Mouse (Mus musculus): ENCODE data around the gene Gm28230. TPM values are rescaled to one million over a fixed set of nuclear protein-coding genes. Genes with fewer than 3 reads are reported as not detected.

Gm28230 gene
- polyA plus RNA-seq, 1 experiment from 2014 or later = 3.9 TPM

- peaks cover 59% of the 10 kb centered on the region for H3K4me1 ChIP-seq (ENCODE audit: control insufficient read depth, insufficient read depth, low read length)
- no peaks in the 10 kb centered on the region for H3K9me3 ChIP-seq (ENCODE audit: control insufficient read depth, low read length)
- no peaks in the 10 kb centered on the region for H3K27me3 ChIP-seq (ENCODE audit: control insufficient read depth, insufficient read depth, low read length)
- H3K27ac ChIP-seq (ENCODE audit: low read depth, low read length) = peak overlapping the region; percentile 93
- peak overlapping the region; percentile 81 for H3K4me2 ChIP-seq (ENCODE audit: low read depth)
- DNase-seq (ENCODE audit: low spot score) (no peak), ATAC-seq (ENCODE audit: insufficient read depth, low FRiP score, low TSS enrichment) (no peak)
- H3K4me3 ChIP-seq (ENCODE audit: low read depth, low read length) = peak overlapping the region; percentile 63; the same call in 1 of the 2 replicates
- H3K36me3 ChIP-seq (ENCODE audit: control insufficient read depth, insufficient read depth, low read length) = no peaks in the 10 kb centered on the region
- peak overlapping the region; percentile 78 for H3K9ac ChIP-seq (ENCODE audit: low read length)
- WGBS = 41% methylated on average over 5 of the region's 5 CpGs
Measured at GRCm38 (mm10) chr2:74750731-74751250, 24.3 kb downstream of the Gm28230 start.

- H3K4me3 ChIP-seq (ENCODE audit: low read depth, low read length) = no peak overlapping the region
- DNase-seq (ENCODE audit: low spot score) (no peak), ATAC-seq (ENCODE audit: insufficient read depth, low FRiP score, low TSS enrichment) (no peak)
- peak overlapping the region; percentile 97 for H3K27ac ChIP-seq (ENCODE audit: low read depth, low read length)
- H3K9ac ChIP-seq (ENCODE audit: low read length) = peak overlapping the region; percentile 82
- 78% methylated on average over 1 of the region's 1 CpGs for WGBS
- no peaks in the 10 kb centered on the region for H3K27me3 ChIP-seq (ENCODE audit: control insufficient read depth, insufficient read depth, low read length)
- H3K36me3 ChIP-seq (ENCODE audit: control insufficient read depth, insufficient read depth, low read length) = no peaks in the 10 kb centered on the region
- peak overlapping the region; percentile 51 for H3K4me2 ChIP-seq (ENCODE audit: low read depth)
- no peaks in the 10 kb centered on the region for H3K9me3 ChIP-seq (ENCODE audit: control insufficient read depth, low read length)
- peaks cover 48% of the 10 kb centered on the region for H3K4me1 ChIP-seq (ENCODE audit: control insufficient read depth, insufficient read depth, low read length)
Measured at GRCm38 (mm10) chr2:74751861-74752260, 25.3 kb downstream of the Gm28230 start.

GRCm38 (mm10) chr2:74752431-74753174 lies 26.1 kb downstream of the Gm28230 start:
- Histone ChIP-seq H3K4me1 (ENCODE audit: control insufficient read depth, insufficient read depth, low read length) (peaks cover 41% of the 10 kb centered on the region), H3K4me2 (ENCODE audit: low read depth) (peak overlapping the region; percentile 51), H3K27me3 (ENCODE audit: control insufficient read depth, insufficient read depth, low read length) (no peaks in the 10 kb centered on the region), H3K27ac (ENCODE audit: low read depth, low read length) (peak overlapping the region; percentile 97), H3K9ac (ENCODE audit: low read length) (peak overlapping the region; percentile 82), H3K9me3 (ENCODE audit: control insufficient read depth, low read length) (no peaks in the 10 kb centered on the region), H3K36me3 (ENCODE audit: control insufficient read depth, insufficient read depth, low read length) (no peaks in the 10 kb centered on the region), H3K4me3 (ENCODE audit: low read depth, low read length) (peak overlapping the region; percentile 34)
- DNase-seq (ENCODE audit: low spot score) (peak; percentile 83), ATAC-seq (ENCODE audit: insufficient read depth, low FRiP score, low TSS enrichment) (peak; percentile 45)
- under 1% methylated on average over 45 of the region's 45 CpGs for WGBS

GRCm38 (mm10) chr2:74753175-74753523 lies 26.6 kb downstream of the Gm28230 start:
- H3K9me3 ChIP-seq (ENCODE audit: control insufficient read depth, low read length) = no peaks in the 10 kb centered on the region
- no peaks in the 10 kb centered on the region for H3K27me3 ChIP-seq (ENCODE audit: control insufficient read depth, insufficient read depth, low read length)
- H3K9ac ChIP-seq (ENCODE audit: low read length) = peak overlapping the region; percentile 82
- peak overlapping the region; percentile 34 for H3K4me3 ChIP-seq (ENCODE audit: low read depth, low read length)
- H3K4me2 ChIP-seq (ENCODE audit: low read depth) = peak overlapping the region; percentile 51
- 0% methylated on average over 22 of the region's 25 CpGs for WGBS
- peak overlapping the region; percentile 97 for H3K27ac ChIP-seq (ENCODE audit: low read depth, low read length)
- H3K4me1 ChIP-seq (ENCODE audit: control insufficient read depth, insufficient read depth, low read length) = peaks cover 41% of the 10 kb centered on the region
- DNase-seq (ENCODE audit: low spot score) (no peak), ATAC-seq (ENCODE audit: insufficient read depth, low FRiP score, low TSS enrichment) (peak; percentile 50; the same call in 1 of the 2 replicates)
- no peaks in the 10 kb centered on the region for H3K36me3 ChIP-seq (ENCODE audit: control insufficient read depth, insufficient read depth, low read length)

- no peaks in the 10 kb centered on the region for H3K36me3 ChIP-seq (ENCODE audit: control insufficient read depth, insufficient read depth, low read length)
- H3K9me3 ChIP-seq (ENCODE audit: control insufficient read depth, low read length) = no peaks in the 10 kb centered on the region
- ATAC-seq (ENCODE audit: insufficient read depth, low FRiP score, low TSS enrichment) (no peak), DNase-seq (ENCODE audit: low spot score) (no peak)
- H3K4me2 ChIP-seq (ENCODE audit: low read depth) = peak overlapping the region; percentile 51
- H3K4me3 ChIP-seq (ENCODE audit: low read depth, low read length) = no peak overlapping the region
- no peaks in the 10 kb centered on the region for H3K27me3 ChIP-seq (ENCODE audit: control insufficient read depth, insufficient read depth, low read length)
- no peak overlapping the region for H3K27ac ChIP-seq (ENCODE audit: low read depth, low read length)
- no peak overlapping the region; the same call in 1 of the 2 replicates for H3K9ac ChIP-seq (ENCODE audit: low read length)
- WGBS = 22% methylated on average over 5 of the region's 5 CpGs
- H3K4me1 ChIP-seq (ENCODE audit: control insufficient read depth, insufficient read depth, low read length) = peaks cover 38% of the 10 kb centered on the region
Measured at GRCm38 (mm10) chr2:74753711-74754110, 27.2 kb downstream of the Gm28230 start.

- Histone ChIP-seq H3K4me3 (ENCODE audit: low read depth, low read length) (no peak overlapping the region), H3K4me2 (ENCODE audit: low read depth) (no peak overlapping the region), H3K27me3 (ENCODE audit: control insufficient read depth, insufficient read depth, low read length) (peaks cover 5% of the 10 kb centered on the region), H3K4me1 (ENCODE audit: control insufficient read depth, insufficient read depth, low read length) (peaks cover 10% of the 10 kb centered on the region), H3K36me3 (ENCODE audit: control insufficient read depth, insufficient read depth, low read length) (no peaks in the 10 kb centered on the region), H3K9ac (ENCODE audit: low read length) (no peak overlapping the region), H3K9me3 (ENCODE audit: control insufficient read depth, low read length) (no peaks in the 10 kb centered on the region), H3K27ac (ENCODE audit: low read depth, low read length) (no peak overlapping the region)
- ATAC-seq (ENCODE audit: insufficient read depth, low FRiP score, low TSS enrichment) = no peak
- 0% methylated on average over 1 of the region's 1 CpGs for WGBS
- DNase-seq (ENCODE audit: low spot score) = no peak
Measured at GRCm38 (mm10) chr2:74760146-74760545, 33.6 kb downstream of the Gm28230 start.

GRCm38 (mm10) chr2:74761941-74762340 lies 35.4 kb downstream of the Gm28230 start:
- Histone ChIP-seq H3K36me3 (ENCODE audit: control insufficient read depth, insufficient read depth, low read length) (no peaks in the 10 kb centered on the region), H3K4me3 (ENCODE audit: low read depth, low read length) (peak overlapping the region; percentile 49), H3K27ac (ENCODE audit: low read depth, low read length) (no peak overlapping the region), H3K27me3 (ENCODE audit: control insufficient read depth, insufficient read depth, low read length) (peaks cover 5% of the 10 kb centered on the region), H3K4me2 (ENCODE audit: low read depth) (peak overlapping the region; percentile 85), H3K9me3 (ENCODE audit: control insufficient read depth, low read length) (no peaks in the 10 kb centered on the region), H3K9ac (ENCODE audit: low read length) (no peak overlapping the region), H3K4me1 (ENCODE audit: control insufficient read depth, insufficient read depth, low read length) (peaks cover 10% of the 10 kb centered on the region)
- ATAC-seq (ENCODE audit: insufficient read depth, low FRiP score, low TSS enrichment) (no peak), DNase-seq (ENCODE audit: low spot score) (no peak)
- WGBS = 7% methylated on average over 13 of the region's 13 CpGs

GRCm38 (mm10) chr2:74762522-74763244 lies 36.2 kb downstream of the Gm28230 start, which contains the start of gene Hoxd1:
Gene Hoxd1, plus strand, starts transcription at chr2:74762980.
- H3K9me3 ChIP-seq (ENCODE audit: control insufficient read depth, low read length) = no peaks in the 10 kb centered on the region
- DNase-seq (ENCODE audit: low spot score) = peak; percentile 89
- peak within 1 kb of the TSS; percentile 53 for H3K9ac ChIP-seq (ENCODE audit: low read length)
- no peaks in the 10 kb centered on the region for H3K36me3 ChIP-seq (ENCODE audit: control insufficient read depth, insufficient read depth, low read length)
- peak within 1 kb of the TSS; percentile 49 for H3K4me3 ChIP-seq (ENCODE audit: low read depth, low read length)
- peaks cover 5% of the 10 kb centered on the region for H3K27me3 ChIP-seq (ENCODE audit: control insufficient read depth, insufficient read depth, low read length)
- ATAC-seq (ENCODE audit: insufficient read depth, low FRiP score, low TSS enrichment) = peak; percentile 89
- peaks cover 10% of the 10 kb centered on the region for H3K4me1 ChIP-seq (ENCODE audit: control insufficient read depth, insufficient read depth, low read length)
- 0% methylated on average over 42 of the region's 61 CpGs for WGBS
- H3K4me2 ChIP-seq (ENCODE audit: low read depth) = peak within 1 kb of the TSS; percentile 85
- H3K27ac ChIP-seq (ENCODE audit: low read depth, low read length) = no peak within 1 kb of the TSS

Measured in neural tube, embryonic 11.5 days (tissue).